Mouse (Mus musculus) thymus, adult 2 months (tissue): Measurements from ENCODE around the gene Olfr694. TPM values are rescaled to one million over a fixed set of nuclear protein-coding genes. Genes with fewer than 3 reads are reported as not detected.

ENCODE experiments used
- DNase-seq: peaks from one replicate; pipeline ENCODE4 v3.0.0; 2021
- H3K27ac ChIP-seq: fragments of 200-500 bp; 2 replicates; pipeline ENCODE4 v1.5.1; 2012; ENCODE audit warnings: low read length, control low read depth; ENCODE audit not compliant: control insufficient read depth, insufficient read depth
- H3K27me3 ChIP-seq: fragments of 200-500 bp; 2 replicates; pipeline ENCODE4 v1.6.1; 2012; ENCODE audit warnings: mild to moderate bottlenecking, low read length, moderate library complexity, mixed read lengths; ENCODE audit not compliant: control insufficient read depth, insufficient read depth
- H3K36me3 ChIP-seq: fragments of 200-500 bp; 2 replicates; pipeline ENCODE4 v1.6.1; 2012; ENCODE audit warnings: mild to moderate bottlenecking, low read length, moderate library complexity; ENCODE audit not compliant: control insufficient read depth, insufficient read depth
- H3K4me1 ChIP-seq: fragments of 200-500 bp; replicated peaks from 2 replicates; pipeline ENCODE4 v1.6.1; 2012; ENCODE audit warnings: low read length; ENCODE audit not compliant: control insufficient read depth, insufficient read depth
- H3K4me3 ChIP-seq: fragments of 200-500 bp; 2 replicates; pipeline ENCODE4 v1.5.1; 2012; ENCODE audit warnings: mild to moderate bottlenecking, low read length, control low read depth, moderate library complexity; ENCODE audit not compliant: control insufficient read depth, insufficient read depth
- CTCF ChIP-seq: fragments of 200-500 bp; IDR thresholded peaks from 2 replicates; pipeline ENCODE4 v1.5.1; 2012; ENCODE audit warnings: mild to moderate bottlenecking, control low read depth, low read length, moderate library complexity, borderline replicate concordance; ENCODE audit not compliant: control insufficient read depth, poor library complexity, insufficient read depth; ENCODE audit errors: extremely low read depth
- POLR2A ChIP-seq: fragments of 200-500 bp; IDR thresholded peaks from 2 replicates; pipeline ENCODE4 v1.6.1; 2012; ENCODE audit warnings: mild to moderate bottlenecking, low read length, control low read depth, moderate library complexity; ENCODE audit not compliant: control insufficient read depth, poor library complexity, insufficient read depth; ENCODE audit errors: extremely low read depth
- WGBS: fragments of 180-500 bp; shearing (Covaris S2); methylation state at CpG from one replicate; pipeline ENCODE4 v1.1.7; 2018; 5-methylcytosine and 5-hydroxymethylcytosine counted together
- polyA plus RNA-seq: library from polyadenylated mRNA; depleted of rRNA; stranded (reverse); fragments of >200 nt; gene quantifications from 2 replicates; pipeline ENCODE4 v1.2.3, GENCODE M21; 2012

The Olfr694 gene
- polyA plus RNA-seq, 1 experiment: not detected

DNA sequence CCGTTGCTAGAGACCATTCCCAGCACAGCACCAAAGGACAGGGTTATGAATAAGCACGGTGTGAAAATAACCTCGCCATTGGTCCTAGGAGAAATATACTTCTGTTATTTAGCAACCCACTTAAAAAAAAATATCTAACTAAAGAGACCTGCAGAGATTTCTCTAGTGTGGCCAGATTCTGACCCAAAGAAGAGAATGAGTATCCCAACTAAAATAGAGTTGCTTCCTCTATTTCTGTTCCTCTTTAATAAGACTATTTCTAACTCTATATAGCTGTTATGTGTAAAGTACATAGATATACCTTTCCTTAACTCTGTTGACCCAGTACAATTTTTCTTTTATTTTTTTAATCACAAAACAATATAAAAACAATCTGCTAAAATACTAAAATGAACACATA lies 1.4 kb upstream of the Olfr694 start:
- Histone ChIP-seq H3K36me3 (no peaks in the 10 kb centered on the region), H3K4me1 (no peaks in the 10 kb centered on the region), H3K27me3 (no peaks in the 10 kb centered on the region), H3K27ac (no peak overlapping the region), H3K4me3 (no peak overlapping the region)
- no peak for DNase-seq
- TF ChIP-seq POLR2A (no peak), CTCF (no peak)
- WGBS: 95% methylated on average over 3 of the region's 3 CpGs

DNA sequence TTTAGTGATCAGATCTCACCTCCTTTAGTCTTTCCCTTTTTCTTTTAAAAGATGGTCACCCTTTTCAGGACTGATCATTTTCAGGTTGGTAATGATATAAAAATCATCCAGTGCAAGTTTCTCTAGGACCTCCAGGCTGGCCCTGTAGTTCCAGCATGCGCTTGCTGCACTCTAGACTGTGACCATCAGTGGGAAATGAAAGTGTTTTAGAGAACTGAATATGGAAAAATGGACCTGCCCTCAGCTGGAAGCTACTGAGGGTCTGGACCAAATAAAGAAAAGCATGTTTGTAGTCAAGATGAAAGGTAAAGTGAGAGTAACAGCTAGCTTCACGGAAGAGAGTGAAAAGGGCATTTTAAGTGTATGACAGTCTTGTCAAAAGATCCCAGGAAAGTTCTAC lies 6.2 kb downstream of the Olfr694 start:
- Histone ChIP-seq H3K27ac (no peak overlapping the region), H3K36me3 (no peaks in the 10 kb centered on the region), H3K4me3 (no peak overlapping the region), H3K4me1 (no peaks in the 10 kb centered on the region), H3K27me3 (no peaks in the 10 kb centered on the region)
- no peak for DNase-seq
- 98% methylated on average over 2 of the region's 2 CpGs for WGBS
- no peak for TF ChIP-seq CTCF
- TF ChIP-seq POLR2A: no peak

GRCm38 (mm10) chr7:106680484-106680883 lies 11.1 kb downstream of the Olfr694 start, which contains the start of gene Olfr693:
Gene Olfr693, minus strand, starts transcription at chr7:106680584.
- TF ChIP-seq CTCF: no peak
- no peak for TF ChIP-seq POLR2A
- H3K27me3 ChIP-seq: no peaks in the 10 kb centered on the region
- no peak for DNase-seq
- H3K4me3 ChIP-seq: no peak within 1 kb of the TSS
- no peaks in the 10 kb centered on the region for H3K4me1 ChIP-seq
- H3K36me3 ChIP-seq: no peaks in the 10 kb centered on the region
- H3K27ac ChIP-seq: no peak within 1 kb of the TSS

- TF ChIP-seq CTCF (no peak), POLR2A (no peak)
- H3K27ac ChIP-seq: no peak overlapping the region
- H3K36me3 ChIP-seq: no peaks in the 10 kb centered on the region
- H3K4me1 ChIP-seq: no peaks in the 10 kb centered on the region
- H3K27me3 ChIP-seq: no peaks in the 10 kb centered on the region
- DNase-seq: no peak
- H3K4me3 ChIP-seq: no peak overlapping the region
Observed at GRCm38 (mm10) chr7:106652344-106652652, 39.3 kb downstream of the Olfr694 start.

DNA sequence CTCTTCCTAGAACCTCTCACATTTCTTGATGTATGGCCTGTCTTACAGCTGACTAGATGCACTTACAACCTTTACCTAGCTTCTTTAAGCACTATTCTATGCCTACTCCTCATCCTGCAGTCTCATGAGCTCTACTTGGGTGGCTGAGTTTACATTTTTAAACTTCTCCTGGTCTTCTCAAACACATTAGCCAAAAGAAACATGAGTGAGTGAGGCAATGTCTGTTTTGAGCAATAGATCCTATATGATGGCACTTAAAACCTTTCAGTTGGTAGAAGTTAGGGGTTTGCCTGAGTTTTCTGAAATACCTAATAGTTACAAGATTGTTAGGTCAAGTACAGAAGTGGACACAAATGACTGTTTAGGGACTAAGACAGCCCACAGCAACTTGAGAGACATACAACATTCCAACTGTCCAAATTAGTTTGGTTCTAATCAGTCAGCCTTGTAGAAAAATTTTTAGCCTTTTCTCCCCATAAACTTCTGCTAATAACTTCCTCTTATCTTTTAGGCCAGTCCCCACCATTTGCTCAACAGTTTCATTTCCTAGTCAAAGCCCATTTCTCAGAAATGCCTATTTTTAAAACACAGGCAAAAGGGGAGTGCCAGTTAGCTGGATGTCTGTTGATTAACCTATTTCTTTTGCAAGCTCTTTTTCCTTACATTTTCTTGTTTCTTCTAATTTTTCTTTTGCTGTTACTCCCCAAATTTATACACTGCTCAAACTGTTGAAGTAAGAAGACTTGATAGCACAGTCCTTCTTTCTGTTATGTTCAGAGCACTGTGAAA lies 39.9 kb downstream of the Olfr694 start:
- TF ChIP-seq POLR2A (no peak), CTCF (no peak)
- Histone ChIP-seq H3K27ac (no peak overlapping the region), H3K27me3 (no peaks in the 10 kb centered on the region), H3K4me1 (no peaks in the 10 kb centered on the region), H3K36me3 (no peaks in the 10 kb centered on the region), H3K4me3 (no peak overlapping the region)
- no peak for DNase-seq

- 93% methylated on average over 1 of the region's 1 CpGs for WGBS
- no peak overlapping the region for H3K27ac ChIP-seq
- no peaks in the 10 kb centered on the region for H3K4me1 ChIP-seq
- H3K36me3 ChIP-seq: no peaks in the 10 kb centered on the region
- H3K4me3 ChIP-seq: no peak overlapping the region
- no peak for TF ChIP-seq CTCF
- TF ChIP-seq POLR2A: no peak
- no peaks in the 10 kb centered on the region for H3K27me3 ChIP-seq
- no peak for DNase-seq
Observed at GRCm38 (mm10) chr7:106649774-106650173, 41.8 kb downstream of the Olfr694 start.

DNA sequence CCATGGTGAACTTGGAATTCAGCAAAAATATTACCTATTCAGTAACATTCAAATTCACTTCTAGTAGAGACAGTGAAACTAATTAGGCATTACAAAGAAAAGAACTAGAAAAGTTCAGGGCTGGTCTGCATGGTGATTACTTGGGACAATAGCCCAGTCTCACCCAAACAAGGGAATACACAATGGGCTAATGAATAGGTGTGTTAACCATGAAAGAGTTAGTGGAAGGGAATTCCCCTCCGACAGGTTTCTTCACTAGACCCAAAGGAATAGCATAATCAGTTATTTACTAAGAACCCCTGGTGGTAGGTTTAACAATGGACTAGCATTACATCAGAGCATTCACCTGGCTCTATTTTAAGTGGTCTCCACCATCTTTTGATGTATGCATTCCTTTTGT lies 46.4 kb downstream of the Olfr694 start:
- Histone ChIP-seq H3K4me3 (no peak overlapping the region), H3K4me1 (peaks cover 2% of the 10 kb centered on the region), H3K36me3 (no peaks in the 10 kb centered on the region), H3K27me3 (no peaks in the 10 kb centered on the region), H3K27ac (no peak overlapping the region)
- 100% methylated on average over 1 of the region's 1 CpGs for WGBS
- TF ChIP-seq CTCF: no peak
- TF ChIP-seq POLR2A: no peak
- no peak for DNase-seq
